Mouse (Mus musculus): Measurements from ENCODE around the gene Pepd. TPM values are rescaled to one million over a fixed set of nuclear protein-coding genes. Genes with fewer than 3 reads are reported as not detected.

Gene Pepd
- total RNA-seq, 2 experiments from 2014 or later: 24.1 to 24.3 TPM

DNA sequence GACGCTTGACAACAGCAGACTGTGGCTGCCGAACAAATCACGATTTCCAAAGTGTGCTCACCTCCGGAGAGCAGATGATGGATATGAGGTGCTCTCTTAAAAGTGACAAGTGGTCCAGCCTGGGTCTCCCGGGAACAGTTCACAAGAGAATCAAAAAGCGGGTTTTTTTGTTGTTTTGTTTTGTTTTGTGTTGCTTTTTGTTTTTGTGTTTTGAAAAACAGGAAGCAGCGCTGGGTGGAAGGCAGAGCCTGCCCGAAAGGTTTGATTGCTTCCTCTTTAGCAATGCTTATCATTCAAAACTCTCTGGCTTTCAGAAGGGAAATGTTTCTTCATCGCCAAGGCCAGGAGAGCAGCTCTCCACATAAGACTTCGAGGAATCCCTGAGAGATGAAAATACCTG lies 144.8 kb downstream of the Pepd start:
- no peak for TF ChIP-seq CTCF (IDR thresholded peaks at IDR 0.05)
- no peak for DNase-seq
- Histone ChIP-seq H3K27ac (peak overlapping the region; percentile 96), H3K4me3 (peak overlapping the region; percentile 92)
- intact Hi-C loops (cut with DNase I): loop anchor here (2.0 to 10.0 kb wide), 2 partner anchors 62 to 892 kb away; partner anchors contain the start of genes Cebpa and Uba2

DNA sequence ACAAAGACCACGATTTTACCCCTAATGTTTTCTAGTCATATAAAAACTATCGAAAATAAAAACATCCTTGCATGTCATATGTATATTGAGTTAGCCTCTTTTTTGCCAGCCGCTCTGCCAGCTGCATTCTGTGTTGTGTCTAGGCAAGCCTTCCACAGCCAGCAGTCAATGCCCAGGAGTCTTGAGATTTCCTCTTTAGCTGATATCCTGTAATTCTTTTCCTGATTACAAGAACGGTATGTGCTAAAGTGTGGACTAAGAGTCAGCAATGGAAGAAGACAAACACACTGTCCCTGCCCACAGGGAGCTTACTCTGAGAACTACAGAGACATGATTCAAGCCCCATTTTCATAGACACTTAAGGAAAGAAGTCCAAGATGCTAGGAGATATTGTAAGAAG lies 145.4 kb downstream of the Pepd start:
- Histone ChIP-seq H3K4me3 (peak overlapping the region; percentile 92), H3K27ac (peak overlapping the region; percentile 96)
- intact Hi-C loops (cut with DNase I): loop anchor here (2.0 to 10.0 kb wide), 2 partner anchors 61 to 893 kb away; partner anchors contain the start of genes Cebpa and Uba2
- TF ChIP-seq CTCF (IDR thresholded peaks at IDR 0.05): no peak
- DNase-seq: no peak

GRCm38 (mm10) chr7:35058329-35058728 lies 146.2 kb downstream of the Pepd start:
- intact Hi-C loops (cut with DNase I): loop anchor here (10.0 kb wide), 1 partner anchor 894 kb away; the partner anchor contains the start of gene Uba2
- TF ChIP-seq CTCF (IDR thresholded peaks at IDR 0.05): no peak
- DNase-seq: no peak
- Histone ChIP-seq H3K27ac (peak overlapping the region; percentile 96), H3K4me3 (no peak overlapping the region)

DNA sequence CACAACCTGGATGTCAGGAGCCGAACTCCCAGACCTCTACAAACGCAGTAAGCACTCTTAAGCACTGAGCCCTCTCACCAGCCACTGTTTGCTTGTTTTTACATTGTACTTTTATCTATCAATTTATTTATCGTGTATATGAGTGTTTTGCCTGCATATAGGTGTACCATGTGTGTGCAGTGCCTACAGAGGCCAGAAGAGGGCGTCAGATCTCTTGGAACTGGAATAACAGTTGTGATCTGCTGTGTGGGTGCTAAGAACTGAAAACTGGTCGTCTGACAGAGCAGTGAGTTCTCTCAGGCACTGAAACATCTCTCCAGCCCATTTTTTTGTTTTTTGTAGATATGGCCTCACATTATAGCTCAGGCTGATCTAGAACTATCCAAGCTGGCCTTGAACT lies 147.3 kb downstream of the Pepd start:
- intact Hi-C loops (cut with DNase I): loop anchor here (10.0 kb wide), 1 partner anchor 895 kb away; the partner anchor contains the start of gene Uba2
- no peak; the same call in 1 of the 2 replicates for TF ChIP-seq CTCF (IDR thresholded peaks at IDR 0.05)
- no peak overlapping the region for H3K27ac ChIP-seq
- no peak overlapping the region for H3K4me3 ChIP-seq
- no peak for DNase-seq

DNA sequence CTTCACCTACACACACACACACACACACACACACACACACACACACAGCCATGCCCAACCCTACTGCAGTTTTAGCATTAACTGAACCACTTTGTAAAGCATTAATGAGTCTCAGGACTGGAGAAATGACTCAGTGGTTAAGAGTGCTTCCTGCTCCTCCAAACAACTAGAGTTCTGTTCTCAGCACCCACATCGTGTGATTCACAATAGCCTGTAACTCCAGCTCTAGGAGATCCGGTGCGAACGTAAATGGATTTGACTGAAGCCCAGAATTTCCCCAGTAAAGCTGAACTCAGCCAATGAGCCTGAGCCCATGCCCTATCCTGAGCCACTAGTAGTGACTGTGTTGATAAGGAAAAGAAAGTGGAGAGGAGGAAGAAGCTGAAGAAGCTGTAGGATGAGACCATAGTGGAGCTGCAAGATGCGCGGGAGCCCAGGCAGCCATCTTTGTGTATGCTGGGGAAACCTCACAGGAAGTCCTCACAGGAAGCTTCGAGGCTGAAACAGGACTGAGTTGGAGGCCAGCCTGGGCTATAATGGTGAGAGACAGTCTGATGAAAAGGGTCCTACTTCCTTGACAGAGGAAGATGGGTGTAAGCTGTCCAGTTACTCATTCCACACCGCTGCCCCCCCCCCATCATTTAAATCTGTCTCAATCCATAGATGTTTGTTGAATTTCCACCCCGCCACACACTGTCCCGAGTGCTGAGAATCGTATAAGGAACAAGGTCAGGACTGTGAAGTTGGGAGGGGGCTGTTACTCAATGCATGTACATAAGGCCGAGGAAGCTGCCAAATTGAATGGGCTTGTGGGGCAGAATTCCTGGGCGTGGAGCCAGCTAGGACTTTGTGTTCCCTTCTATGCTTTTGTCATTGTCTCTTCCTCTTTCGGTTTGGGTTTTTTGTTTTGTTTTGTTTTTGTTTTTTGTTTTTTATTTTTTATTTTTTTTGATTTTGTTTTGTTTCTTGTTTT lies 152.4 kb downstream of the Pepd start:
- intact Hi-C loops (cut with DNase I): no loop called here
- DNase-seq: peak; percentile 56
- H3K4me3 ChIP-seq: no peak overlapping the region
- no peak for TF ChIP-seq CTCF (IDR thresholded peaks at IDR 0.05)
- peak overlapping the region; percentile 21; the same call in 1 of the 2 replicates for H3K27ac ChIP-seq

GRCm38 (mm10) chr7:35065958-35066357 lies 153.8 kb downstream of the Pepd start:
- no peak overlapping the region for H3K4me3 ChIP-seq
- no peak for TF ChIP-seq CTCF (IDR thresholded peaks at IDR 0.05)
- intact Hi-C loops (cut with DNase I): no loop called here
- no peak overlapping the region for H3K27ac ChIP-seq
- peak; percentile 39 for DNase-seq

DNA sequence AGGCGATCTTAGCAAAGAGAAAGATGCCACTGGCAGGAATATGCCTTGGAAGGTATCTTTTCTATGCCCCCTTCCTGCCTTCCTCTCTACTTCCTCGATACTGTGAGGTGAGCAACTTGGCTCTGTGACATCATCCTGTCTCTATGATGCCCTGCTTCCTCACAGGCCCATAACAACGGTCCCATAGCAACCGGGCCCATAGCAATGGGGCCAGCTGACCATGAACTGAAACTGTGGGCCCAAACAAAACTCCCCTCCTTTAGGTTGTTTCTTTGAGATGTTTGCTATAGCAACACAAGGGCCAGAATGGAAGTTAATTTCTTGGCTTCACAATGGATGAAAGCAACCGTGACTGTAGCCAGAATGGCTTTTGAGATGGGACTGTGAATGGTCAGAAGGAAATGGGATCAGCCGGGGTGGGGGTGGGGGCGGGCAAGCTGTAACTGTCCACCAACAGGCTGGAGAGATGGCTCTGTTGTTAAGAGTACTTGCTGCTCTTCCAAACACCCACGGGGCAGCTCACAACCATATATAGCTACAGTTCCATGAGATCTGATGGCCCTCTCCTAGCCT lies 154.5 kb downstream of the Pepd start:
- TF ChIP-seq CTCF (IDR thresholded peaks at IDR 0.05): no peak
- intact Hi-C loops (cut with DNase I): no loop called here
- Histone ChIP-seq H3K27ac (no peak overlapping the region), H3K4me3 (no peak overlapping the region)
- DNase-seq: no peak

- TF ChIP-seq CTCF (IDR thresholded peaks at IDR 0.05): no peak
- Histone ChIP-seq H3K4me3 (no peak overlapping the region), H3K27ac (no peak overlapping the region)
- intact Hi-C loops (cut with DNase I): no loop called here
- peak; percentile 24 for DNase-seq
These were observed 164.5 kb downstream of the Pepd start for GRCm38 (mm10) chr7:35076645-35077044.

GRCm38 (mm10) chr7:35080843-35081338 lies 168.7 kb downstream of the Pepd start:
- intact Hi-C loops (cut with DNase I): no loop called here
- Histone ChIP-seq H3K27ac (peak overlapping the region; percentile 87), H3K4me3 (peak overlapping the region; percentile 61)
- TF ChIP-seq CTCF (IDR thresholded peaks at IDR 0.05): no peak
- peak; percentile 58 for DNase-seq

GRCm38 (mm10) chr7:35081406-35082104 lies 169.4 kb downstream of the Pepd start:
- Histone ChIP-seq H3K27ac (peak overlapping the region; percentile 87), H3K4me3 (peak overlapping the region; percentile 61)
- TF ChIP-seq CTCF (IDR thresholded peaks at IDR 0.05): no peak
- intact Hi-C loops (cut with DNase I): no loop called here
- DNase-seq: no peak

- Histone ChIP-seq H3K27ac (no peak overlapping the region), H3K4me3 (no peak overlapping the region)
- DNase-seq: no peak
- no peak for TF ChIP-seq CTCF (IDR thresholded peaks at IDR 0.05)
- intact Hi-C loops (cut with DNase I): no loop called here
These were observed 172.6 kb downstream of the Pepd start for GRCm38 (mm10) chr7:35084565-35085360.
